Comparison of ENCODE assay signal across 14 mouse cellular contexts in genomic region chr15:86070368-86070767, GRCm38 (mm10). TPM values are rescaled to one million over a fixed set of nuclear protein-coding genes. Genes with fewer than 3 reads are reported as not detected.
A peak's percentile ranks its signal among the peaks of the same experiment; 100 is the strongest.
DNase-seq lines count a peak whose midpoint lies in the region; ATAC-seq and TF ChIP-seq lines count a peak whose summit lies in the region.
"Had no signal": no experiment of that assay in that cellular context is flagged by ENCODE, and none has a peak within 500 bp of the region (broad histone marks: within the 10 kb centered on the region; RNA-seq: fewer than 3 reads in every experiment).

No protein-coding gene starts in this region.

- no peaks in the 10 kb centered on the region for H3K36me3 ChIP-seq in spleen, adult 2 months (ENCODE audit: control insufficient read depth, insufficient read depth, low read length)
- peaks cover 10% of the 10 kb centered on the region for H3K36me3 ChIP-seq in liver, embryonic 12.5 days
- H3K36me3 ChIP-seq in neural tube, embryonic 15.5 days, result no peaks in the 10 kb centered on the region
- H3K36me3 ChIP-seq: lung, embryonic 15.5 days had no signal

- H3K27me3 ChIP-seq in spleen, adult 2 months (ENCODE audit: control insufficient read depth, insufficient read depth, low read length), result no peaks in the 10 kb centered on the region
- H3K27me3 ChIP-seq in liver, embryonic 12.5 days (replicated peaks), result no peaks in the 10 kb centered on the region
- no peaks in the 10 kb centered on the region for H3K27me3 ChIP-seq in neural tube, embryonic 15.5 days (replicated peaks)
- H3K27me3 ChIP-seq: lung, embryonic 15.5 days had no signal

- intact Hi-C loops in gastrocnemius, adult 2 months (cut with DNase I), result no loop called here

- H3K4me2 ChIP-seq in liver, embryonic 12.5 days, result peak overlapping the region; percentile 26; the same call in 1 of the 2 replicates
- H3K4me2 ChIP-seq in neural tube, embryonic 15.5 days, result no peak overlapping the region
- H3K4me2 ChIP-seq: lung, embryonic 15.5 days had no signal

- 0 out of 2 replicates have a peak overlapping the region, but pooled peaks have one; percentile 6 for H3K9ac ChIP-seq in liver, embryonic 12.5 days
- no peak overlapping the region for H3K9ac ChIP-seq in neural tube, embryonic 15.5 days (replicated peaks)
- H3K9ac ChIP-seq: lung, embryonic 15.5 days had no signal

- no peak for ATAC-seq in liver, embryonic 12.5 days
- no peak for ATAC-seq in neural tube, embryonic 15.5 days (ENCODE audit: low FRiP score)

- TF ChIP-seq POLR2A in spleen, adult 2 months (IDR thresholded peaks at IDR 0.05; ENCODE audit: low read depth, low read length), result no peak

- H3K4me3 ChIP-seq in gastrocnemius, adult 2 months, result no peak overlapping the region
- H3K4me3 ChIP-seq in spleen, adult 2 months (ENCODE audit: extremely low read depth, insufficient read depth, insufficient read length), result no peak overlapping the region
- no peak overlapping the region for H3K4me3 ChIP-seq in liver, embryonic 12.5 days
- H3K4me3 ChIP-seq in neural tube, embryonic 15.5 days (replicated peaks), result no peak overlapping the region
- H3K4me3 ChIP-seq: erythroblast, embryonic 14.5 days; lung, embryonic 15.5 days had no signal

- H3K9me3 ChIP-seq in liver, embryonic 12.5 days (replicated peaks), result no peaks in the 10 kb centered on the region
- H3K9me3 ChIP-seq in neural tube, embryonic 15.5 days (replicated peaks), result no peaks in the 10 kb centered on the region
- H3K9me3 ChIP-seq: lung, embryonic 15.5 days had no signal

- 20% methylated on average over 11 of the region's 11 CpGs for WGBS in spleen, adult 2 months
- WGBS in liver, embryonic 12.5 days (ENCODE audit: insufficient replicate concordance), result 42% methylated on average over 11 of the region's 11 CpGs
- WGBS in neural tube, embryonic 15.5 days, result 53% methylated on average over 11 of the region's 11 CpGs

- H3K4me1 ChIP-seq in spleen, adult 2 months (ENCODE audit: control insufficient read depth, insufficient read depth, insufficient read length), result peaks cover 61% of the 10 kb centered on the region
- peaks cover 69% of the 10 kb centered on the region for H3K4me1 ChIP-seq in liver, embryonic 12.5 days
- peaks cover 49% of the 10 kb centered on the region for H3K4me1 ChIP-seq in neural tube, embryonic 15.5 days

- no peak for TF ChIP-seq CTCF in gastrocnemius, adult 2 months (IDR thresholded peaks at IDR 0.05)
- no peak for TF ChIP-seq CTCF in spleen, adult 2 months (IDR thresholded peaks at IDR 0.05; ENCODE audit: extremely low read depth, insufficient read depth, insufficient read length, insufficient replicate concordance)

- DNase-seq in gastrocnemius, adult 2 months, result peak; percentile 13
- no peak for DNase-seq in gastrocnemius, postnatal 10 days
- no peak for DNase-seq in spleen, adult 2 months (ENCODE audit: low read depth in 1 of 2, low spot score in 2 of 2)
- no peak for DNase-seq in spleen, adult 18-20 months
- no peak for DNase-seq in embryo, embryonic 10 days (ENCODE audit: low spot score)
- DNase-seq in natural killer cell, adult 2 months (ENCODE audit: low spot score in 2 of 2), result no peak
- DNase-seq: heart, postnatal 10 days; kidney, adult 9 months; left cerebral cortex, postnatal 4 days; right cerebral cortex, postnatal 4 days had no signal

- no peak overlapping the region for H3K27ac ChIP-seq in gastrocnemius, adult 2 months
- peak overlapping the region; percentile 89; the same call in 1 of the 2 replicates for H3K27ac ChIP-seq in spleen, adult 2 months (ENCODE audit: insufficient read depth, low read length)
- H3K27ac ChIP-seq in liver, embryonic 12.5 days, result peak overlapping the region; percentile 59
- peak overlapping the region; percentile 54; the same call in 1 of the 2 replicates for H3K27ac ChIP-seq in neural tube, embryonic 15.5 days (replicated peaks)
- H3K27ac ChIP-seq: lung, embryonic 15.5 days had no signal

RNA-seq across cellular contexts. Expression of gene Gramd4, which starts 12.9 kb away (rescaled TPM):
- total RNA-seq in gastrocnemius, adult 2 months (2021), result 10 to 100 TPM in 1 of 2 experiments, 1 to 10 TPM in 1; 5.8 to 11.4 TPM
- 10 to 100 TPM; 11.4 to 11.5 TPM for total RNA-seq in gastrocnemius, postnatal 10 days (2021)
- polyA plus RNA-seq in spleen, adult 2 months (2012; rRNA removed), result 36.2 and 43.9 TPM in 2 replicates
- polyA plus RNA-seq in liver, embryonic 12.5 days (2016; fragmentation: Nextera tagmentation; extraction: Ambion mirVana), result 14.4 and 15.1 TPM in 2 replicates
- 25.4 and 25.8 TPM in 2 replicates for polyA plus RNA-seq in neural tube, embryonic 15.5 days (2015; fragmentation: Nextera tagmentation; extraction: Ambion mirVana)

RNA-seq across cellular contexts. Expression of gene Celsr1, which starts 36.8 kb away (rescaled TPM):
- under 1 TPM; 0.13 to 0.28 TPM for total RNA-seq in gastrocnemius, adult 2 months (2021)
- under 1 TPM; 0.73 to 0.88 TPM for total RNA-seq in gastrocnemius, postnatal 10 days (2021)
- polyA plus RNA-seq in spleen, adult 2 months (2012; rRNA removed), result 7.4 and 7.9 TPM in 2 replicates
- polyA plus RNA-seq in liver, embryonic 12.5 days (2016; fragmentation: Nextera tagmentation; extraction: Ambion mirVana), result 0.11 and 0.25 TPM in 2 replicates
- 0.88 and 1.4 TPM in 2 replicates for polyA plus RNA-seq in neural tube, embryonic 15.5 days (2015; fragmentation: Nextera tagmentation; extraction: Ambion mirVana)
